Mouse (Mus musculus): ENCODE results near the gene Jup. TPM values are rescaled to one million over a fixed set of nuclear protein-coding genes. Genes with fewer than 3 reads are reported as not detected.

Jup gene
- polyA plus RNA-seq, 1 experiment, result 0.29 TPM

GRCm38 (mm10) chr11:100411736-100412135 lies 14.2 kb upstream of the Jup start:
- Histone ChIP-seq H3K4me1 (ENCODE audit: control insufficient read depth) (peaks cover 8% of the 10 kb centered on the region), H3K4me3 (replicated peaks) (no peak overlapping the region), H3K9me3 (ENCODE audit: control insufficient read depth, low read length) (no peaks in the 10 kb centered on the region), H3K36me3 (ENCODE audit: control insufficient read depth) (no peaks in the 10 kb centered on the region; the same call in 1 of the 2 replicates), H3K27me3 (ENCODE audit: control insufficient read depth) (peaks cover 49% of the 10 kb centered on the region)
- TF ChIP-seq TAL1 (IDR thresholded peaks at IDR 0.05; ENCODE audit: low read length) (no peak), GATA1 (IDR thresholded peaks at IDR 0.05; ENCODE audit: low read length) (no peak)

- peaks cover 8% of the 10 kb centered on the region for H3K4me1 ChIP-seq (ENCODE audit: control insufficient read depth)
- H3K4me3 ChIP-seq (replicated peaks), result no peak overlapping the region
- no peaks in the 10 kb centered on the region for H3K9me3 ChIP-seq (ENCODE audit: control insufficient read depth, low read length)
- no peaks in the 10 kb centered on the region; the same call in 1 of the 2 replicates for H3K36me3 ChIP-seq (ENCODE audit: control insufficient read depth)
- TF ChIP-seq GATA1 (IDR thresholded peaks at IDR 0.05; ENCODE audit: low read length), result no peak
- peaks cover 28% of the 10 kb centered on the region for H3K27me3 ChIP-seq (ENCODE audit: control insufficient read depth)
Observed at GRCm38 (mm10) chr11:100409686-100410085, 12.1 kb upstream of the Jup start.

- Histone ChIP-seq H3K36me3 (ENCODE audit: control insufficient read depth) (no peaks in the 10 kb centered on the region; the same call in 1 of the 2 replicates), H3K4me1 (ENCODE audit: control insufficient read depth) (peaks cover under 1% of the 10 kb centered on the region), H3K9me3 (ENCODE audit: control insufficient read depth, low read length) (no peaks in the 10 kb centered on the region), H3K4me3 (replicated peaks) (no peak overlapping the region), H3K27me3 (ENCODE audit: control insufficient read depth) (peaks cover 21% of the 10 kb centered on the region)
- TF ChIP-seq TAL1 (IDR thresholded peaks at IDR 0.05; ENCODE audit: low read length) (no peak), GATA1 (IDR thresholded peaks at IDR 0.05; ENCODE audit: low read length) (no peak)
Observed at GRCm38 (mm10) chr11:100408835-100409462, 11.4 kb upstream of the Jup start.

GRCm38 (mm10) chr11:100408076-100408834 lies 10.7 kb upstream of the Jup start:
- TF ChIP-seq GATA1 (IDR thresholded peaks at IDR 0.05; ENCODE audit: low read length), result no peak
- TF ChIP-seq TAL1 (IDR thresholded peaks at IDR 0.05; ENCODE audit: low read length), result no peak
- peaks cover 14% of the 10 kb centered on the region for H3K27me3 ChIP-seq (ENCODE audit: control insufficient read depth)
- H3K36me3 ChIP-seq (ENCODE audit: control insufficient read depth), result no peaks in the 10 kb centered on the region; the same call in 1 of the 2 replicates
- no peak overlapping the region for H3K4me3 ChIP-seq (replicated peaks)
- H3K4me1 ChIP-seq (ENCODE audit: control insufficient read depth), result no peaks in the 10 kb centered on the region; the same call in 1 of the 2 replicates
- H3K9me3 ChIP-seq (ENCODE audit: control insufficient read depth, low read length), result no peaks in the 10 kb centered on the region

- Histone ChIP-seq H3K9me3 (ENCODE audit: control insufficient read depth, low read length) (no peaks in the 10 kb centered on the region), H3K27me3 (ENCODE audit: control insufficient read depth) (peaks cover 3% of the 10 kb centered on the region; the same call in 1 of the 2 replicates), H3K36me3 (ENCODE audit: control insufficient read depth) (no peaks in the 10 kb centered on the region; the same call in 1 of the 2 replicates), H3K4me3 (replicated peaks) (no peak overlapping the region), H3K4me1 (ENCODE audit: control insufficient read depth) (peaks cover 8% of the 10 kb centered on the region)
- TF ChIP-seq GATA1 (IDR thresholded peaks at IDR 0.05; ENCODE audit: low read length), result no peak
- TF ChIP-seq TAL1 (IDR thresholded peaks at IDR 0.05; ENCODE audit: low read length), result no peak
Observed at GRCm38 (mm10) chr11:100406995-100407705, 9.6 kb upstream of the Jup start.

GRCm38 (mm10) chr11:100406273-100406672 lies 8.7 kb upstream of the Jup start:
- Histone ChIP-seq H3K27me3 (ENCODE audit: control insufficient read depth) (no peaks in the 10 kb centered on the region), H3K36me3 (ENCODE audit: control insufficient read depth) (no peaks in the 10 kb centered on the region; the same call in 1 of the 2 replicates), H3K9me3 (ENCODE audit: control insufficient read depth, low read length) (no peaks in the 10 kb centered on the region), H3K4me1 (ENCODE audit: control insufficient read depth) (peaks cover 11% of the 10 kb centered on the region), H3K4me3 (replicated peaks) (no peak overlapping the region)
- TF ChIP-seq TAL1 (IDR thresholded peaks at IDR 0.05; ENCODE audit: low read length) (no peak), GATA1 (IDR thresholded peaks at IDR 0.05; ENCODE audit: low read length) (no peak)

- Histone ChIP-seq H3K27me3 (ENCODE audit: control insufficient read depth) (no peaks in the 10 kb centered on the region), H3K4me1 (ENCODE audit: control insufficient read depth) (peaks cover 11% of the 10 kb centered on the region), H3K36me3 (ENCODE audit: control insufficient read depth) (no peaks in the 10 kb centered on the region; the same call in 1 of the 2 replicates), H3K9me3 (ENCODE audit: control insufficient read depth, low read length) (no peaks in the 10 kb centered on the region), H3K4me3 (replicated peaks) (no peak overlapping the region)
- TF ChIP-seq TAL1 (IDR thresholded peaks at IDR 0.05; ENCODE audit: low read length), result no peak
- no peak for TF ChIP-seq GATA1 (IDR thresholded peaks at IDR 0.05; ENCODE audit: low read length)
Observed at GRCm38 (mm10) chr11:100404456-100405074, 7.0 kb upstream of the Jup start.

GRCm38 (mm10) chr11:100403445-100404134 lies 6.0 kb upstream of the Jup start:
- Histone ChIP-seq H3K9me3 (ENCODE audit: control insufficient read depth, low read length) (no peaks in the 10 kb centered on the region), H3K4me3 (replicated peaks) (no peak overlapping the region), H3K36me3 (ENCODE audit: control insufficient read depth) (no peaks in the 10 kb centered on the region), H3K27me3 (ENCODE audit: control insufficient read depth) (no peaks in the 10 kb centered on the region), H3K4me1 (ENCODE audit: control insufficient read depth) (peaks cover 11% of the 10 kb centered on the region)
- no peak for TF ChIP-seq TAL1 (IDR thresholded peaks at IDR 0.05; ENCODE audit: low read length)
- TF ChIP-seq GATA1 (IDR thresholded peaks at IDR 0.05; ENCODE audit: low read length), result no peak

Measured in erythroblast, embryonic 14.5 days (primary cell).